Mouse (Mus musculus): Measurements from ENCODE around the gene Kat7.

GRCm38 (mm10) chr11:95305600-95305999 lies 4.4 kb downstream of the Kat7 start:
- TF ChIP-seq CTCF (IDR thresholded peaks at IDR 0.05) (peak; percentile 48), POLR2A (IDR thresholded peaks at IDR 0.05; ENCODE audit: insufficient read depth, low read depth, low read length) (no peak)

Measured in heart, adult 2 months (tissue).